Mouse (Mus musculus) CH12.LX (cell line): ENCODE data around the gene Fads3. TPM values are rescaled to one million over a fixed set of nuclear protein-coding genes. Genes with fewer than 3 reads are reported as not detected.

Experiments
- DNase-seq: peaks from one replicate; pipeline ENCODE4 v3.0.0-alpha.2; 2013; ENCODE audit errors: extremely low read depth
- H3K27ac ChIP-seq: 2 replicates; pipeline ENCODE4 v1.5.1; 2012; ENCODE audit warnings: low read depth, mild to moderate bottlenecking, control low read depth, moderate library complexity; ENCODE audit not compliant: insufficient read depth
- H3K27me3 ChIP-seq: replicated peaks from 2 replicates; pipeline ENCODE3; 2012; ENCODE audit warnings: inconsistent platforms
- H3K36me3 ChIP-seq, 2 experiments: replicated peaks in 1 of 2; 2 replicates each; pipeline versions ENCODE3 to v1.6.1; 2012; ENCODE audit warnings: inconsistent platforms in 1 of 2, low read length in 1 of 2, mild to moderate bottlenecking in 1 of 2, mixed read lengths in 1 of 2, moderate library complexity in 1 of 2; ENCODE audit not compliant: control insufficient read depth in 1 of 2, insufficient read depth in 1 of 2
- H3K4me1 ChIP-seq, 2 experiments: 2 replicates each; pipeline ENCODE4 v1.6.1; 2012; ENCODE audit warnings: inconsistent platforms in 1 of 2, moderate library complexity in 1 of 2; ENCODE audit not compliant: insufficient read depth in 2 of 2, control insufficient read depth in 1 of 2
- H3K4me2 ChIP-seq: 2 replicates; pipeline ENCODE4 v1.6.1; 2012; ENCODE audit warnings: low read depth, mild to moderate bottlenecking, control low read depth; ENCODE audit not compliant: poor library complexity, insufficient read depth, severe bottlenecking
- H3K4me3 ChIP-seq, 3 experiments: fragments of 150-350 bp in 1 of 3; sonication (generic) in 1 of 3; replicated peaks in 1 of 3; 2 replicates each; pipeline versions ENCODE3 to v1.5.1; 2011 to 2012; ENCODE audit warnings: low read depth in 2 of 3, low read length in 2 of 3, mild to moderate bottlenecking in 2 of 3, moderate library complexity in 2 of 3, control low read depth in 1 of 3, improper control_type of control experiment in 1 of 3, inconsistent platforms in 1 of 3, mixed read lengths in 1 of 3; ENCODE audit not compliant: poor library complexity in 1 of 3
- H3K79me2 ChIP-seq: replicated peaks from 2 replicates; pipeline ENCODE4 v1.6.1; 2012; ENCODE audit warnings: mild to moderate bottlenecking, moderate library complexity; ENCODE audit not compliant: control insufficient read depth, poor library complexity, insufficient read depth, severe bottlenecking; ENCODE audit errors: extremely low read depth
- H3K9ac ChIP-seq: 2 replicates; pipeline ENCODE4 v1.6.1; 2012; ENCODE audit warnings: low read depth, mild to moderate bottlenecking, control low read depth, moderate library complexity; ENCODE audit not compliant: insufficient read depth
- H3K9me3 ChIP-seq: replicated peaks from 2 replicates; pipeline ENCODE3; 2012; ENCODE audit warnings: low read length, inconsistent platforms, mixed read lengths
- CHD2 ChIP-seq: IDR thresholded peaks from 2 replicates; pipeline ENCODE4 v1.6.1; 2011; ENCODE audit warnings: low read length, improper control_type of control experiment
- CTCF ChIP-seq, 2 experiments: IDR thresholded peaks in 1 of 2; conservative IDR thresholded peaks in 1 of 2; 2 replicates each; pipeline ENCODE4 v1.5.1; 2011 to 2012; ENCODE audit warnings: low read depth in 2 of 2, low read length in 2 of 2, improper control_type of control experiment in 1 of 2, inconsistent platforms in 1 of 2, mild to moderate bottlenecking in 1 of 2, moderate library complexity in 1 of 2
- E2F4 ChIP-seq: IDR thresholded peaks from 2 replicates; pipeline ENCODE4 v1.6.1; 2011; ENCODE audit warnings: low read depth, low read length, improper control_type of control experiment; ENCODE audit not compliant: insufficient replicate concordance
- ELF1 ChIP-seq: IDR thresholded peaks from 2 replicates; pipeline ENCODE4 v1.6.1; 2014; ENCODE audit warnings: low read depth, mild to moderate bottlenecking, inconsistent platforms, low read length, improper control_type of control experiment
- EP300 ChIP-seq: IDR thresholded peaks from 2 replicates; pipeline ENCODE4 v1.6.1; 2011; ENCODE audit warnings: low read length, improper control_type of control experiment
- ETS1 ChIP-seq: conservative IDR thresholded peaks from 2 replicates; pipeline ENCODE4 v1.6.1; 2012; ENCODE audit warnings: low read depth, mild to moderate bottlenecking, inconsistent platforms, low read length, improper control_type of control experiment, moderate library complexity
- GABPA ChIP-seq: IDR thresholded peaks from 2 replicates; pipeline ENCODE4 v1.6.1; 2012; ENCODE audit warnings: low read depth, low read length, improper control_type of control experiment, inconsistent platforms; ENCODE audit not compliant: insufficient replicate concordance
- HCFC1 ChIP-seq: IDR thresholded peaks from 2 replicates; pipeline ENCODE4 v1.6.1; 2012; ENCODE audit warnings: low read depth, mild to moderate bottlenecking, inconsistent platforms, low read length, improper control_type of control experiment
- IRF4 ChIP-seq: IDR thresholded peaks from 2 replicates; pipeline ENCODE4 v1.6.1; 2014; ENCODE audit warnings: low read depth, mild to moderate bottlenecking, inconsistent platforms, low read length, improper control_type of control experiment
- JUN ChIP-seq: IDR thresholded peaks from 2 replicates; pipeline ENCODE4 v1.6.1; 2011; ENCODE audit warnings: low read depth, mild to moderate bottlenecking, low read length, improper control_type of control experiment, moderate library complexity; ENCODE audit not compliant: insufficient read depth
- KAT2A ChIP-seq: IDR thresholded peaks from 2 replicates; pipeline ENCODE4 v1.6.1; 2012; ENCODE audit warnings: low read length, improper control_type of control experiment, inconsistent platforms; ENCODE audit not compliant: insufficient replicate concordance
- MAFK ChIP-seq: IDR thresholded peaks from 2 replicates; pipeline ENCODE4 v1.6.1; 2011; ENCODE audit warnings: low read length, improper control_type of control experiment; ENCODE audit not compliant: insufficient replicate concordance
- MAX ChIP-seq: IDR thresholded peaks from 2 replicates; pipeline ENCODE4 v1.6.1; 2011; ENCODE audit warnings: low read length, improper control_type of control experiment
- MEF2A ChIP-seq: IDR thresholded peaks from 2 replicates; pipeline ENCODE4 v1.6.1; 2014; ENCODE audit warnings: low read depth, mild to moderate bottlenecking, inconsistent platforms, low read length, improper control_type of control experiment, borderline replicate concordance
- NRF1 ChIP-seq: IDR thresholded peaks from 2 replicates; pipeline ENCODE4 v1.6.1; 2014; ENCODE audit warnings: low read depth, mild to moderate bottlenecking, inconsistent platforms, low read length, improper control_type of control experiment, moderate library complexity
- POLR2A ChIP-seq: IDR thresholded peaks from 2 replicates; pipeline ENCODE4 v1.6.1; 2011; ENCODE audit warnings: low read depth, mild to moderate bottlenecking, improper control_type of control experiment, low read length
- RAD21 ChIP-seq: IDR thresholded peaks from 2 replicates; pipeline ENCODE4 v1.6.1; 2011; ENCODE audit warnings: low read depth, mild to moderate bottlenecking, low read length, improper control_type of control experiment, moderate library complexity
- RCOR1 ChIP-seq: conservative IDR thresholded peaks from 2 replicates; pipeline ENCODE4 v1.6.1; 2012; ENCODE audit warnings: low read depth, mild to moderate bottlenecking, inconsistent platforms, low read length, improper control_type of control experiment
- SIN3A ChIP-seq: IDR thresholded peaks from 2 replicates; pipeline ENCODE4 v1.6.1; 2012; ENCODE audit warnings: low read length, improper control_type of control experiment, inconsistent platforms
- TBP ChIP-seq: conservative IDR thresholded peaks from 2 replicates; pipeline ENCODE4 v1.6.1; 2011; ENCODE audit warnings: low read depth, low read length, improper control_type of control experiment
- TCF12 ChIP-seq: IDR thresholded peaks from 2 replicates; pipeline ENCODE4 v1.6.1; 2014; ENCODE audit warnings: low read depth, mild to moderate bottlenecking, inconsistent platforms, low read length, improper control_type of control experiment
- UBTF ChIP-seq: IDR thresholded peaks from 2 replicates; pipeline ENCODE4 v1.6.1; 2012; ENCODE audit warnings: low read depth, mild to moderate bottlenecking, inconsistent platforms, low read length, improper control_type of control experiment, moderate library complexity
- USF1 ChIP-seq: IDR thresholded peaks from 2 replicates; pipeline ENCODE4 v1.6.1; 2014; ENCODE audit warnings: low read depth, mild to moderate bottlenecking, inconsistent platforms, low read length, improper control_type of control experiment
- USF2 ChIP-seq: conservative IDR thresholded peaks from 2 replicates; pipeline ENCODE4 v1.6.1; 2011; ENCODE audit warnings: low read depth, low read length, improper control_type of control experiment
- ZC3H11A ChIP-seq: IDR thresholded peaks from 2 replicates; pipeline ENCODE4 v1.6.1; 2012; ENCODE audit warnings: low read depth, mild to moderate bottlenecking, inconsistent platforms, low read length, improper control_type of control experiment
- ZMIZ1 ChIP-seq: IDR thresholded peaks from 2 replicates; pipeline ENCODE4 v1.6.1; 2012; ENCODE audit warnings: low read depth, mild to moderate bottlenecking, inconsistent platforms, low read length, improper control_type of control experiment
- dilution Hi-C: fragments of 300-500 bp; cut with MboI; formaldehyde crosslinking; loops from 2 replicates; pipeline ENCODE4 v1.14.3; 2020; ENCODE audit warnings: low sequenced_read_pairs; ENCODE audit not compliant: extremely low pct_unique_long_range_greater_than_20kb, extremely low pct_ligation_motif_present
- in situ Hi-C: fragments of 300-500 bp; cut with MboI; formaldehyde crosslinking; loops from 3 replicates; pipeline ENCODE4 v1.14.3; 2019; ENCODE audit warnings: low sequenced_read_pairs, low pct_ligation_motif_present, low pct_unique_long_range_greater_than_20kb, mixed read lengths
- polyA plus RNA-seq: library from polyadenylated mRNA; unstranded; fragments of >175 nt; gene quantifications from 2 replicates; pipeline ENCODE4 v1.2.1, GENCODE M21; 2012; ENCODE audit warnings: low read depth; ENCODE audit not compliant: insufficient read length
- total RNA-seq, 2 experiments: library from RNA; depleted of rRNA; stranded (reverse); fragments of 300-350 nt in 1 of 2; fragments of >200 nt in 1 of 2; gene quantifications; 2 replicates each; pipeline ENCODE4 v1.2.3; 2012 to 2014

The Fads3 gene
- total and polyA plus RNA-seq, 3 experiments = 0.29 to 1.1 TPM; not detected in 1

DNA sequence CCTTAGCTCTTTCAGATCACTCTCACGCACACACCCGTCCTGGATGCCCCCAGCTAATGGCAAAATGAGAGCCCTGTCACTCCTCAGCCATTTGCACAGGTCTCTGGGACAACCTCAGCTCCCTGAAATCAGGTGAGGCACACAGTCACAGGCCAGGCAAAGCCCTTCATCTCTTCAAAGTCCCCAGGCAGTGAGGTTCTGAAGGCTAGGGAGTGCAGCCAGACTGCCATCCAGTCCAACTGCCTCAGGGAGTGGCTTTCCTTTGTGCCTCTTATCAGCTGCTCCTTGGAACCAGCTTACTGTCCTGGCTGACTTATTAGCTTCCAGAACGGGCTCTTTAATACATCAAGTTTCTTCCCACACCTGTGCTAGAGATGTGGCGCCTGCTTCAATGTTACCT is 53.3 kb downstream of the Fads3 start:
- Histone ChIP-seq H3K9me3 (no peaks in the 10 kb centered on the region), H3K4me2 (no peak overlapping the region), H3K27me3 (no peaks in the 10 kb centered on the region), H3K9ac (no peak overlapping the region), H3K4me1 (no peaks in the 10 kb centered on the region), H3K36me3 (no peaks in the 10 kb centered on the region), H3K27ac (no peak overlapping the region), H3K4me3 (no peak overlapping the region), H3K79me2 (no peaks in the 10 kb centered on the region)
- in situ Hi-C loops = no loop called here
- no peak for DNase-seq
- no peak for TF ChIP-seq JUN
- TF ChIP-seq GABPA = no peak
- TF ChIP-seq EP300 = no peak
- no peak for TF ChIP-seq NRF1
- TF ChIP-seq CTCF (conservative IDR thresholded peaks at IDR 0.05 in 1 of 2, IDR thresholded peaks at IDR 0.05 in 1 of 2; ENCODE audit: low read depth in 2 of 2, low read length in 2 of 2) = no peak
- no peak for TF ChIP-seq ETS1
- TF ChIP-seq TBP = no peak
- TF ChIP-seq E2F4 = no peak
- no peak for TF ChIP-seq SIN3A
- no peak for TF ChIP-seq ZC3H11A
- dilution Hi-C loops = no loop called here

DNA sequence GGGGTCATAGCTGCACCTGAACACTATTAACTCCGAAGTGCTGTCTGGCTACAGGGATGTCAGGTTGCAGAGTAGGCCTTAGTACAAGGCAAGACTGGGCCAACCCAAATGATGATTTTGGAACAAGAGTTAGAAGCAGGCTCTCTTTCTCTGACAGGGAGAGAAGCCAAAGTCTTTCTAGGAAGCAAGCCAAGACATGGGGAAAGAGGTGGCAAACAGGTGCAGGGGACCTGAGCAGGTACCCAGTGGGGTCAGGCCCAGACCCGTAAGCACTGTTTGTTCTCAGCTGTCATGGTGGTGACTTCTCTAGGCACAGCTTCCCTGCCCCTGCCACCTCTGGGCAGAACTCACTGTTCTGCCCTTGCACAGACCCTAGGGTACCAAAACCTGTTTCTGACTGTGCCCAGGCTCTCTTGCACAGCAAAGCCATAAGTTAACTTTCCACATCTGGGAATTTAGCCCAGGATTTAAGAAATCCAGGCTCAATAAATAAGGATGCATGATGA is 55.1 kb downstream of the Fads3 start:
- peaks cover 7% of the 10 kb centered on the region for H3K9me3 ChIP-seq

DNA sequence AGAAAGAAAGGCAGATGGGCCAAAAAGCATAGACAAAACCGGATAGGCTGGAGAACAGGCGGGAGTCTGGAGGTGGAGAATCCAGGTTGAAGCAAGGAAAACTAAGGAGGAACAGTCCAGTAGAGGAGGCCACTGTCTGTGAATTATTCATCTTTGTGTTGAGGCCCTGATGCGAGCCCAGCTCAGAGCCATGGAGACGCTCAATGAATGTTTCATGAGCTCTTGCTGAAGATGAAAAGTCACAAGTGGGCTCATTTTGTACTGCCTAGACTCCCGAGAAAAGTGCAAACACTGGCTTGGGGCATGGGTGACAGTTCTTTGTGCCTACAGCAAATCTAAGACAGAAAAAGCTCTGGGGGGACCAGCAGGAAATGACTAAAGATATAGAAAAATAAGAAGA is 56.5 kb downstream of the Fads3 start:
- Histone ChIP-seq H3K4me2 (no peak overlapping the region), H3K27me3 (no peaks in the 10 kb centered on the region), H3K4me1 (no peaks in the 10 kb centered on the region), H3K9ac (no peak overlapping the region), H3K9me3 (peaks cover 10% of the 10 kb centered on the region), H3K79me2 (no peaks in the 10 kb centered on the region)
- no peak for DNase-seq
- TF ChIP-seq RAD21 = no peak
- TF ChIP-seq MAX = no peak
- no peak for TF ChIP-seq POLR2A
- no peak for TF ChIP-seq CTCF (conservative IDR thresholded peaks at IDR 0.05 in 1 of 2, IDR thresholded peaks at IDR 0.05 in 1 of 2; ENCODE audit: low read depth in 2 of 2, low read length in 2 of 2)
- TF ChIP-seq CHD2 = no peak
- TF ChIP-seq ZC3H11A = no peak
- no peak for TF ChIP-seq ELF1
- TF ChIP-seq HCFC1 = no peak
- TF ChIP-seq TBP = no peak
- TF ChIP-seq MEF2A = no peak
- no peak for TF ChIP-seq JUN
- TF ChIP-seq IRF4 = no peak
- TF ChIP-seq KAT2A = no peak
- TF ChIP-seq ZMIZ1 = no peak
- no peak for TF ChIP-seq E2F4
- no peak for TF ChIP-seq SIN3A
- TF ChIP-seq ETS1 = no peak
- TF ChIP-seq, all 38 proteins: peak for 0
- dilution Hi-C loops (no loop called here), in situ Hi-C loops (no loop called here)
- H3K4me3 ChIP-seq = no peak overlapping the region
- no peak overlapping the region for H3K27ac ChIP-seq
- H3K36me3 ChIP-seq = no peaks in the 10 kb centered on the region

More for the DNA sequence above, 55.1 kb downstream of the Fads3 start:
- in situ Hi-C loops (no loop called here), dilution Hi-C loops (no loop called here)
- H3K9ac ChIP-seq = no peak overlapping the region
- no peak for TF ChIP-seq TCF12
- TF ChIP-seq TBP = no peak
- TF ChIP-seq RCOR1 = no peak
- TF ChIP-seq MAFK = no peak
- no peak for TF ChIP-seq MAX
- TF ChIP-seq ZMIZ1 = no peak
- TF ChIP-seq USF1 = no peak
- no peak for TF ChIP-seq UBTF
- no peak for TF ChIP-seq KAT2A
- no peak for TF ChIP-seq USF2
- TF ChIP-seq E2F4 = no peak
- no peak for TF ChIP-seq RAD21
- H3K27ac ChIP-seq = no peak overlapping the region
- no peaks in the 10 kb centered on the region for H3K79me2 ChIP-seq
- H3K36me3 ChIP-seq = no peaks in the 10 kb centered on the region
- H3K4me1 ChIP-seq = no peaks in the 10 kb centered on the region
- H3K27me3 ChIP-seq = no peaks in the 10 kb centered on the region
- H3K4me3 ChIP-seq = no peak overlapping the region
- no peak overlapping the region for H3K4me2 ChIP-seq
- no peak for DNase-seq
